Comparison of ENCODE assay signal across 10 mouse cellular contexts in the genomic region with DNA sequence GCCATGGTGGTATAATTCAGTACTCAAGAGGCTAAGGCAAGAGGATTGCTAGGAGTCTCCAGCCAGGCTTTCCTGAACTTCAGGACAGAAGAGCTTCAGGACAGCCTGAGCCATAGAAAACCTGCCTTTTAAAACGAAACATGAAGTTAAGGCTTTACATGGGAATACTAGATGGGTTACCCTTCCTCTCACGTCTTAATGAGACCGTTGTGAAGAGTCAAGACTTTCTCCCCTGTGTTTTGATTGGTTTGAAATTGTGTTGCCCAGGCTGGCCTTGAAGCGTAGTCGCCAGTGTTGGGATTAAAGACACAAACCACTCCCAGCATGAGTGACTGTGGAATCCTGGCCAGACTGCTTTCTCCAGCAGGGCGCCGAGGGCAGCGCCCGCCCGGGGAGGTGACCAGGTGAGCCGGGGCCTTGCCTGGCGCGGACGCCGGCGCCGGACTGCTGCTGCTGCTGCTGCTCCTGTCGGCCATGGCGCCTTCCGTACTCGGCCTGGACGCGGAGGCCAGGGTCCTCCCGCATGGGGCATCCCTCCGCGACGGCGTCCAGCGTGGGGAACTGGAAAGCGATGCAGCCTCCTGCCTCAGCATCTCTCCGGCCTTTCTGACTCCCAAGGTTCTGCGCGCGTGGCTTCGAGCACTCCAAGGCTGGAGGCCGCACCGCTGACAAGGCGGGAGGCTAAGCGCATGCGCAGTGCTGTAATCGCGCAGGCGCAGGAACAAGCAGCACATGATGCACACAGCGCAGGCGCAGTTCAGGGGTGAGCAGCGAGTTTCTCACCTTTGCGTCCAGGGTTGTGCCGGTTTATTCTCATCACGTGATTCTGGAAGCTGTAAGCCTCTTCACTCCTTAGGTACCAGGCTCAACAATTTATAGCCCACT. TPM values are rescaled to one million over a fixed set of nuclear protein-coding genes. Genes with fewer than 3 reads are reported as not detected.
A peak's percentile ranks its signal among the peaks of the same experiment; 100 is the strongest.
DNase-seq lines count a peak whose midpoint lies in the region; ATAC-seq and TF ChIP-seq lines count a peak whose summit lies in the region.
"Had no signal": no experiment of that assay in that cellular context is flagged by ENCODE, and none has a peak within 500 bp of the region (broad histone marks: within the 10 kb centered on the region; RNA-seq: fewer than 3 reads in every experiment).

No protein-coding gene starts in this region.

- H3K9ac ChIP-seq in intestine, embryonic 16.5 days (ENCODE audit: low read depth, low read length) = no peak overlapping the region
- no peak overlapping the region for H3K9ac ChIP-seq in midbrain, embryonic 16.5 days (ENCODE audit: low read depth, low read length)

- peak; percentile 6 for ATAC-seq in Patski
- ATAC-seq in intestine, embryonic 16.5 days = peak; percentile 10; the same call in 1 of the 2 replicates
- ATAC-seq in midbrain, embryonic 16.5 days = peak; percentile 40; the same call in 1 of the 2 replicates

- H3K4me2 ChIP-seq in intestine, embryonic 16.5 days (ENCODE audit: low read depth, low read length) = no peak overlapping the region
- H3K4me2 ChIP-seq in midbrain, embryonic 16.5 days (ENCODE audit: low read length) = no peak overlapping the region

- no peak overlapping the region for H3K4me3 ChIP-seq in intestine, embryonic 16.5 days (ENCODE audit: low read length)
- no peak overlapping the region for H3K4me3 ChIP-seq in midbrain, embryonic 16.5 days (ENCODE audit: low read depth, low read length)
- no peak overlapping the region for H3K4me3 ChIP-seq in cerebellum, adult 2 months (replicated peaks; ENCODE audit: insufficient read depth, low read depth, low read length)
- H3K4me3 ChIP-seq: erythroblast, embryonic 14.5 days; megakaryocyte, embryonic 14.5 days had no signal

- TF ChIP-seq CTCF in Patski (IDR thresholded peaks at IDR 0.05) = no peak
- no peak for TF ChIP-seq CTCF in cerebellum, adult 2 months (IDR thresholded peaks at IDR 0.05; ENCODE audit: borderline replicate concordance, insufficient read depth, low read depth, low read length)

- 84% methylated on average over 49 of the region's 49 CpGs for WGBS in intestine, embryonic 16.5 days
- WGBS in midbrain, embryonic 16.5 days = 87% methylated on average over 49 of the region's 49 CpGs
- WGBS in cerebellum, adult 2 months = 82% methylated on average over 49 of the region's 49 CpGs

- TF ChIP-seq POLR2A in cerebellum, adult 2 months (IDR thresholded peaks at IDR 0.05; ENCODE audit: borderline replicate concordance, insufficient read depth, low read length) = no peak

- peak; percentile 15 for DNase-seq in gastrocnemius, postnatal 10 days
- no peak for DNase-seq in gastrocnemius, adult 8-10 months (ENCODE audit: low spot score in 2 of 2)
- DNase-seq in Patski (ENCODE audit: low read depth, low spot score) = no peak
- no peak for DNase-seq in left cerebral cortex, adult 9 months (ENCODE audit: low spot score in 2 of 2)
- no peak for DNase-seq in cerebellum, adult 2 months
- no peak for DNase-seq in adipocyte (ENCODE audit: low spot score)

- H3K36me3 ChIP-seq in intestine, embryonic 16.5 days (ENCODE audit: control insufficient read depth, insufficient read depth, low read length) = peaks cover 36% of the 10 kb centered on the region
- H3K36me3 ChIP-seq in midbrain, embryonic 16.5 days (ENCODE audit: control insufficient read depth, insufficient read depth, low read length) = peaks cover 41% of the 10 kb centered on the region

- H3K9me3 ChIP-seq in intestine, embryonic 16.5 days (ENCODE audit: control insufficient read depth, low read length) = no peaks in the 10 kb centered on the region
- H3K9me3 ChIP-seq in midbrain, embryonic 16.5 days (replicated peaks; ENCODE audit: control insufficient read depth, low read length, poor library complexity, severe bottlenecking) = no peaks in the 10 kb centered on the region
- H3K9me3 ChIP-seq: megakaryocyte, embryonic 14.5 days had no signal

- no peak overlapping the region for H3K27ac ChIP-seq in intestine, embryonic 16.5 days (ENCODE audit: low read length)
- no peak overlapping the region for H3K27ac ChIP-seq in midbrain, embryonic 16.5 days (ENCODE audit: low read length)
- H3K27ac ChIP-seq in cerebellum, adult 2 months (ENCODE audit: insufficient read depth, low read length) = no peak overlapping the region

- CTCF ChIA-PET in Patski (lab: Charles Lee) = interaction anchor here (0.6 to 2.1 kb wide), 12 partner anchors 8 to 61 kb away, joined by 3 to 12 read pairs (median 4); a partner anchor contains a TSS

- in situ Hi-C loops in Patski (cut with MboI; ENCODE audit: low pct_unique_long_range_greater_than_20kb) = loop anchor here (25.0 kb wide), 2 partner anchors 1182 to 1543 kb away; a partner anchor contains a TSS

- H3K4me1 ChIP-seq in intestine, embryonic 16.5 days (ENCODE audit: control insufficient read depth, insufficient read depth, low read length) = peaks cover 15% of the 10 kb centered on the region
- peaks cover 8% of the 10 kb centered on the region for H3K4me1 ChIP-seq in midbrain, embryonic 16.5 days (ENCODE audit: control insufficient read depth, insufficient read depth, low read length)
- peaks cover 1% of the 10 kb centered on the region; the same call in 1 of the 2 replicates for H3K4me1 ChIP-seq in cerebellum, adult 2 months (ENCODE audit: control insufficient read depth, insufficient read depth, low read length)

- POLR2A ChIA-PET in Patski (lab: Charles Lee) = interaction anchor here (0.7 to 1.4 kb wide), 5 partner anchors 10 to 379 kb away, joined by 3 to 6 read pairs (median 5); no protein-coding TSS in a partner anchor

- H3K27me3 ChIP-seq in Patski = no peaks in the 10 kb centered on the region
- H3K27me3 ChIP-seq in intestine, embryonic 16.5 days (replicated peaks; ENCODE audit: control insufficient read depth, insufficient read depth, low read length) = no peaks in the 10 kb centered on the region
- no peaks in the 10 kb centered on the region for H3K27me3 ChIP-seq in midbrain, embryonic 16.5 days (ENCODE audit: control insufficient read depth, insufficient read depth, low read depth, low read length)
- H3K27me3 ChIP-seq in cerebellum, adult 2 months (ENCODE audit: control insufficient read depth, insufficient read depth, low read length) = no peaks in the 10 kb centered on the region

RNA-seq across cellular contexts. Expression of a gene that starts 0.4 kb away (rescaled TPM):
- under 1 TPM; 0.16 to 0.25 TPM for total RNA-seq in gastrocnemius, postnatal 10 days (2021)
- under 1 TPM in 1 of 4 experiments, not detected in 3; 0.11 TPM for total RNA-seq in gastrocnemius, adult 8-10 months (2022)
- 0.03 TPM for polyA plus RNA-seq in Patski (2021)
- 0.06 and 0.07 TPM in 2 replicates for polyA plus RNA-seq in intestine, embryonic 16.5 days (2015; fragmentation: Nextera tagmentation; extraction: Ambion mirVana)
- polyA plus RNA-seq in midbrain, embryonic 16.5 days (2015; fragmentation: Nextera tagmentation; extraction: Ambion mirVana) = 0.15 and 0.32 TPM in 2 replicates
- 0.10 and 0.11 TPM in 2 replicates for polyA plus RNA-seq in cerebellum, adult 2 months (2012; rRNA removed)
- polyA plus RNA-seq: erythroblast, embryonic 14.5 days had no signal

RNA-seq across cellular contexts. Expression of a gene that starts 7.3 kb away (rescaled TPM):
- 10 to 100 TPM; 67.0 to 72.3 TPM for total RNA-seq in gastrocnemius, postnatal 10 days (2021)
- 10 to 100 TPM; 64.2 to 65.4 (median 64.6) TPM for total RNA-seq in gastrocnemius, adult 8-10 months (2022)
- 219 TPM for polyA plus RNA-seq in Patski (2021)
- polyA plus RNA-seq in intestine, embryonic 16.5 days (2015; fragmentation: Nextera tagmentation; extraction: Ambion mirVana) = 49.4 and 54.2 TPM in 2 replicates
- 49.3 and 56.5 TPM in 2 replicates for polyA plus RNA-seq in midbrain, embryonic 16.5 days (2015; fragmentation: Nextera tagmentation; extraction: Ambion mirVana)
- 89.2 and 95.7 TPM in 2 replicates for polyA plus RNA-seq in cerebellum, adult 2 months (2012; rRNA removed)

RNA-seq across cellular contexts. Expression of a gene that starts 38.9 kb away (rescaled TPM):
- total RNA-seq in gastrocnemius, postnatal 10 days (2021) = 100 to 1,000 TPM; 248 to 275 TPM
- 100 to 1,000 TPM; 299 to 345 (median 326) TPM for total RNA-seq in gastrocnemius, adult 8-10 months (2022)
- polyA plus RNA-seq in Patski (2021) = 240 TPM
- polyA plus RNA-seq in intestine, embryonic 16.5 days (2015; fragmentation: Nextera tagmentation; extraction: Ambion mirVana) = 146 and 152 TPM in 2 replicates
- 56.7 and 65.6 TPM in 2 replicates for polyA plus RNA-seq in midbrain, embryonic 16.5 days (2015; fragmentation: Nextera tagmentation; extraction: Ambion mirVana)
- 58.4 and 59.4 TPM in 2 replicates for polyA plus RNA-seq in cerebellum, adult 2 months (2012; rRNA removed)
